Mouse (Mus musculus): Measurements from ENCODE around the gene Cacnb1. TPM values are rescaled to one million over a fixed set of nuclear protein-coding genes. Genes with fewer than 3 reads are reported as not detected.

The Cacnb1 gene
- polyA plus RNA-seq, 1 experiment from 2014 or later, result 13.2 TPM

- Histone ChIP-seq H3K9ac (replicated peaks) (peak within 1 kb of the TSS; percentile 65), H3K4me2 (peak within 1 kb of the TSS; percentile 88), H3K4me3 (replicated peaks) (peak within 1 kb of the TSS; percentile 90), H3K4me1 (replicated peaks) (peaks cover 23% of the 10 kb centered on the region), H3K36me3 (no peaks in the 10 kb centered on the region), H3K9me3 (no peaks in the 10 kb centered on the region), H3K27ac (no peak within 1 kb of the TSS), H3K27me3 (peaks cover 53% of the 10 kb centered on the region)
- no peak for ATAC-seq (ENCODE audit: insufficient number of reproducible peaks, insufficient read depth, low FRiP score, low TSS enrichment, low read depth)
- WGBS, result 2% methylated on average over 72 of the region's 74 CpGs
Observed at GRCm38 (mm10) chr11:97985727-97986677, 36.8 kb downstream of the Cacnb1 start, which contains the start of gene Plxdc1. Plxdc1 (minus strand) TSS chr11:97986444.

- H3K27ac ChIP-seq, result no peak overlapping the region
- H3K9ac ChIP-seq (replicated peaks), result no peak overlapping the region
- no peak overlapping the region for H3K4me3 ChIP-seq (replicated peaks)
- 88% methylated on average over 1 of the region's 1 CpGs for WGBS
- peaks cover 24% of the 10 kb centered on the region for H3K4me1 ChIP-seq (replicated peaks)
- ATAC-seq (ENCODE audit: insufficient number of reproducible peaks, insufficient read depth, low FRiP score, low TSS enrichment, low read depth), result no peak
- no peaks in the 10 kb centered on the region for H3K9me3 ChIP-seq
- H3K36me3 ChIP-seq, result no peaks in the 10 kb centered on the region
- H3K4me2 ChIP-seq, result no peak overlapping the region
- H3K27me3 ChIP-seq, result peaks cover 45% of the 10 kb centered on the region
Observed at GRCm38 (mm10) chr11:97983983-97984382, 38.9 kb downstream of the Cacnb1 start.

- ATAC-seq (ENCODE audit: insufficient number of reproducible peaks, insufficient read depth, low FRiP score, low TSS enrichment, low read depth), result no peak
- 85% methylated on average over 3 of the region's 3 CpGs for WGBS
- no peak overlapping the region for H3K9ac ChIP-seq (replicated peaks)
- no peaks in the 10 kb centered on the region for H3K9me3 ChIP-seq
- no peaks in the 10 kb centered on the region for H3K36me3 ChIP-seq
- H3K4me1 ChIP-seq (replicated peaks), result peaks cover 24% of the 10 kb centered on the region
- peaks cover 45% of the 10 kb centered on the region for H3K27me3 ChIP-seq
- H3K4me2 ChIP-seq, result no peak overlapping the region
- H3K4me3 ChIP-seq (replicated peaks), result no peak overlapping the region
- H3K27ac ChIP-seq, result no peak overlapping the region
Observed at GRCm38 (mm10) chr11:97983506-97983905, 39.3 kb downstream of the Cacnb1 start.

- Histone ChIP-seq H3K36me3 (no peaks in the 10 kb centered on the region), H3K4me1 (replicated peaks) (peaks cover 24% of the 10 kb centered on the region), H3K4me3 (replicated peaks) (no peak overlapping the region), H3K9ac (replicated peaks) (no peak overlapping the region), H3K27me3 (peaks cover 45% of the 10 kb centered on the region), H3K27ac (no peak overlapping the region), H3K4me2 (no peak overlapping the region), H3K9me3 (no peaks in the 10 kb centered on the region)
- no peak for ATAC-seq (ENCODE audit: insufficient number of reproducible peaks, insufficient read depth, low FRiP score, low TSS enrichment, low read depth)
- 86% methylated on average over 9 of the region's 9 CpGs for WGBS
Observed at GRCm38 (mm10) chr11:97982721-97983120, 40.1 kb downstream of the Cacnb1 start.

- WGBS, result 9% methylated on average over 9 of the region's 9 CpGs
- peaks cover 30% of the 10 kb centered on the region for H3K27me3 ChIP-seq
- no peaks in the 10 kb centered on the region for H3K9me3 ChIP-seq
- H3K27ac ChIP-seq, result peak overlapping the region; percentile 14; the same call in 1 of the 2 replicates
- H3K4me2 ChIP-seq, result no peak overlapping the region
- no peak for ATAC-seq (ENCODE audit: insufficient number of reproducible peaks, insufficient read depth, low FRiP score, low TSS enrichment, low read depth)
- no peak overlapping the region for H3K9ac ChIP-seq (replicated peaks)
- H3K4me1 ChIP-seq (replicated peaks), result peaks cover 15% of the 10 kb centered on the region
- H3K4me3 ChIP-seq (replicated peaks), result no peak overlapping the region
- no peaks in the 10 kb centered on the region for H3K36me3 ChIP-seq
Observed at GRCm38 (mm10) chr11:97980531-97980966, 42.3 kb downstream of the Cacnb1 start.

GRCm38 (mm10) chr11:97979824-97980495, 42.9 kb downstream of the Cacnb1 start:
- ATAC-seq (ENCODE audit: insufficient number of reproducible peaks, insufficient read depth, low FRiP score, low TSS enrichment, low read depth), result no peak
- Histone ChIP-seq H3K27ac (no peak overlapping the region), H3K36me3 (no peaks in the 10 kb centered on the region), H3K27me3 (peaks cover 24% of the 10 kb centered on the region), H3K9me3 (no peaks in the 10 kb centered on the region), H3K4me1 (replicated peaks) (peaks cover 15% of the 10 kb centered on the region), H3K9ac (replicated peaks) (no peak overlapping the region), H3K4me3 (replicated peaks) (no peak overlapping the region), H3K4me2 (no peak overlapping the region)
- 56% methylated on average over 10 of the region's 10 CpGs for WGBS

GRCm38 (mm10) chr11:97978392-97978791, 44.4 kb downstream of the Cacnb1 start:
- Histone ChIP-seq H3K27ac (no peak overlapping the region), H3K4me2 (no peak overlapping the region), H3K4me3 (replicated peaks) (no peak overlapping the region), H3K9ac (replicated peaks) (no peak overlapping the region), H3K4me1 (replicated peaks) (peaks cover 15% of the 10 kb centered on the region), H3K36me3 (no peaks in the 10 kb centered on the region), H3K27me3 (0 out of 2 replicates have a peak, but pooled peaks cover 9% of the 10 kb centered on the region), H3K9me3 (no peaks in the 10 kb centered on the region)
- 85% methylated on average over 13 of the region's 13 CpGs for WGBS
- ATAC-seq (ENCODE audit: insufficient number of reproducible peaks, insufficient read depth, low FRiP score, low TSS enrichment, low read depth), result no peak

- no peak for ATAC-seq (ENCODE audit: insufficient number of reproducible peaks, insufficient read depth, low FRiP score, low TSS enrichment, low read depth)
- H3K4me2 ChIP-seq, result no peak overlapping the region
- no peaks in the 10 kb centered on the region for H3K36me3 ChIP-seq
- H3K27ac ChIP-seq, result no peak overlapping the region
- H3K9me3 ChIP-seq, result no peaks in the 10 kb centered on the region
- WGBS, result 81% methylated on average over 5 of the region's 5 CpGs
- H3K9ac ChIP-seq (replicated peaks), result no peak overlapping the region
- H3K4me3 ChIP-seq (replicated peaks), result no peak overlapping the region
- H3K4me1 ChIP-seq (replicated peaks), result peaks cover 15% of the 10 kb centered on the region
- 0 out of 2 replicates have a peak, but pooled peaks cover 5% of the 10 kb centered on the region for H3K27me3 ChIP-seq
Observed at GRCm38 (mm10) chr11:97977797-97978196, 45.0 kb downstream of the Cacnb1 start.

GRCm38 (mm10) chr11:97974746-97975145, 48.1 kb downstream of the Cacnb1 start:
- no peak for ATAC-seq (ENCODE audit: insufficient number of reproducible peaks, insufficient read depth, low FRiP score, low TSS enrichment, low read depth)

GRCm38 (mm10) chr11:97974141-97974540, 48.7 kb downstream of the Cacnb1 start:
- Histone ChIP-seq H3K27ac (no peak overlapping the region), H3K4me1 (replicated peaks) (no peaks in the 10 kb centered on the region), H3K9me3 (no peaks in the 10 kb centered on the region), H3K9ac (replicated peaks) (no peak overlapping the region), H3K4me2 (no peak overlapping the region), H3K36me3 (no peaks in the 10 kb centered on the region), H3K27me3 (0 out of 2 replicates have a peak, but pooled peaks cover 3% of the 10 kb centered on the region), H3K4me3 (replicated peaks) (no peak overlapping the region)
- no peak for ATAC-seq (ENCODE audit: insufficient number of reproducible peaks, insufficient read depth, low FRiP score, low TSS enrichment, low read depth)
- WGBS, result 96% methylated on average over 5 of the region's 5 CpGs

More at GRCm38 (mm10) chr11:97974746-97975145, 48.1 kb downstream of the Cacnb1 start:
- Histone ChIP-seq H3K27ac (no peak overlapping the region), H3K4me1 (replicated peaks) (no peaks in the 10 kb centered on the region), H3K36me3 (no peaks in the 10 kb centered on the region), H3K27me3 (0 out of 2 replicates have a peak, but pooled peaks cover 3% of the 10 kb centered on the region), H3K4me2 (no peak overlapping the region), H3K4me3 (replicated peaks) (no peak overlapping the region), H3K9me3 (no peaks in the 10 kb centered on the region), H3K9ac (replicated peaks) (no peak overlapping the region)
- 86% methylated on average over 5 of the region's 5 CpGs for WGBS

GRCm38 (mm10) chr11:97972434-97972833, 50.4 kb downstream of the Cacnb1 start:
- no peaks in the 10 kb centered on the region for H3K9me3 ChIP-seq
- no peak overlapping the region for H3K4me2 ChIP-seq

More at GRCm38 (mm10) chr11:97972434-97972833, 50.4 kb downstream of the Cacnb1 start:
- H3K9ac ChIP-seq (replicated peaks), result no peak overlapping the region
- no peak overlapping the region for H3K27ac ChIP-seq
- H3K27me3 ChIP-seq, result 0 out of 2 replicates have a peak, but pooled peaks cover 3% of the 10 kb centered on the region
- 76% methylated on average over 2 of the region's 2 CpGs for WGBS
- no peak for ATAC-seq (ENCODE audit: insufficient number of reproducible peaks, insufficient read depth, low FRiP score, low TSS enrichment, low read depth)
- no peaks in the 10 kb centered on the region for H3K36me3 ChIP-seq
- H3K4me1 ChIP-seq (replicated peaks), result no peaks in the 10 kb centered on the region
- no peak overlapping the region for H3K4me3 ChIP-seq (replicated peaks)
